Mouse (Mus musculus) CD4-positive, CD25-positive, alpha-beta regulatory T cell (primary cell): ENCODE measurements around the gene Hist1h1a. TPM values are rescaled to one million over a fixed set of nuclear protein-coding genes. Genes with fewer than 3 reads are reported as not detected.

ENCODE experiments used
- polyA plus RNA-seq: library from polyadenylated mRNA; unstranded; fragments of 100-300 nt; shearing (Covaris generic); gene quantifications from one replicate; pipeline ENCODE4 v1.2.1, GENCODE M21; 2017

The Hist1h1a gene
- 1.1 TPM for polyA plus RNA-seq

GRCm38 (mm10) chr13:23763586-23764323 lies at the start of gene Hist1h1a:
Hist1h1a (plus strand) TSS chr13:23763666.

GRCm38 (mm10) chr13:23738677-23739068 lies 24.8 kb upstream of the Hist1h1a start, which contains the start of gene Hist1h1c:
Hist1h1c (plus strand) TSS chr13:23738808.

GRCm38 (mm10) chr13:23745381-23746161 lies 17.9 kb upstream of the Hist1h1a start, which contains the start of gene Hist1h3c:
Hist1h3c (minus strand) TSS chr13:23745602.

GRCm38 (mm10) chr13:23746201-23747080 lies 17.0 kb upstream of the Hist1h1a start, which contains the start of gene Hist1h2bb:
Hist1h2bb (plus strand) TSS chr13:23746734.

GRCm38 (mm10) chr13:23750839-23751477 lies 12.5 kb upstream of the Hist1h1a start, which contains the start of gene Hist1h2ab:
Hist1h2ab (plus strand) TSS chr13:23751126.

GRCm38 (mm10) chr13:23752067-23752741 lies 11.3 kb upstream of the Hist1h1a start, which contains the start of gene Hist1h3b:
Hist1h3b (plus strand) TSS chr13:23752267.

GRCm38 (mm10) chr13:23756790-23757189 lies 6.7 kb upstream of the Hist1h1a start, which contains the start of gene Hist1h4b:
Hist1h4b (plus strand) TSS chr13:23757013.

GRCm38 (mm10) chr13:23760972-23761864 lies 2.2 kb upstream of the Hist1h1a start, which contains the start of gene Hist1h4a:
Hist1h4a (minus strand) TSS chr13:23761230.

GRCm38 (mm10) chr13:23761871-23762821 lies 1.3 kb upstream of the Hist1h1a start, which contains the start of gene Hist1h3a:
Hist1h3a (minus strand) TSS chr13:23762386.

GRCm38 (mm10) chr13:23769613-23770012 lies 6.1 kb downstream of the Hist1h1a start, which contains the start of gene Trim38:
Trim38 (plus strand) TSS chr13:23769913.

GRCm38 (mm10) chr13:23806422-23807052 lies 43.1 kb downstream of the Hist1h1a start, which contains the start of gene Slc17a2:
Slc17a2 (plus strand) TSS chr13:23806993.

Other genes with a start within 250 kb of the Hist1h1a start
- gene Hist1h4h, start 232.6 kb upstream of the Hist1h1a start, polyA plus RNA-seq, result 5.1 TPM
- not detected for gene Hist1h2af, start 229.8 kb upstream of the Hist1h1a start, polyA plus RNA-seq
- gene Hist1h3g, start 228.2 kb upstream of the Hist1h1a start, polyA plus RNA-seq, result 0.53 TPM
- gene Hist1h2bh, start 220.3 kb upstream of the Hist1h1a start, polyA plus RNA-seq, result not detected
- gene Hist1h3f, start 219.6 kb upstream of the Hist1h1a start, polyA plus RNA-seq, result 0.37 TPM
- 0.66 TPM for gene Hist1h4f, start 212.0 kb upstream of the Hist1h1a start, polyA plus RNA-seq
- 0.60 TPM for gene Hist1h1d, start 210.4 kb upstream of the Hist1h1a start, polyA plus RNA-seq
- 2.0 TPM for gene Hist1h3e, start 201.3 kb upstream of the Hist1h1a start, polyA plus RNA-seq
- gene Hist1h2ae, start 192.4 kb upstream of the Hist1h1a start, polyA plus RNA-seq, result 4.5 TPM
- 3.0 TPM for gene Hist1h2bg, start 192.3 kb upstream of the Hist1h1a start, polyA plus RNA-seq
- gene Hist1h2bf, start 189.5 kb upstream of the Hist1h1a start, polyA plus RNA-seq, result 0.68 TPM
- gene Hist1h2ad, start 189.3 kb upstream of the Hist1h1a start, polyA plus RNA-seq, result not detected
- gene Hist1h3d, start 187.9 kb upstream of the Hist1h1a start, polyA plus RNA-seq, result 0.18 TPM
- gene Hist1h4d, start 182.1 kb upstream of the Hist1h1a start, polyA plus RNA-seq, result 17.1 TPM
- gene Hist1h2be, start 142.5 kb upstream of the Hist1h1a start, polyA plus RNA-seq, result 3.0 TPM
- 13.2 TPM for gene Hist1h1e, start 141.1 kb upstream of the Hist1h1a start, polyA plus RNA-seq
- 0.59 TPM for gene Hist1h2ac, start 79.7 kb upstream of the Hist1h1a start, polyA plus RNA-seq
- 10.5 TPM for gene Hist1h2bc, start 79.5 kb upstream of the Hist1h1a start, polyA plus RNA-seq
- not detected for gene Hist1h1t, start 67.9 kb upstream of the Hist1h1a start, polyA plus RNA-seq
- gene Hist1h4c, start 65.2 kb upstream of the Hist1h1a start, polyA plus RNA-seq, result 5.3 TPM
- 0.74 TPM for gene Hfe, start 52.8 kb upstream of the Hist1h1a start, polyA plus RNA-seq
- 23.2 TPM for gene Hist1h1c, start 24.9 kb upstream of the Hist1h1a start, polyA plus RNA-seq
- 0.38 TPM for gene Hist1h3c, start 18.1 kb upstream of the Hist1h1a start, polyA plus RNA-seq
- gene Hist1h2bb, start 16.9 kb upstream of the Hist1h1a start, polyA plus RNA-seq, result not detected
- 1.7 TPM for gene Hist1h2ab, start 12.5 kb upstream of the Hist1h1a start, polyA plus RNA-seq
- gene Hist1h3b, start 11.4 kb upstream of the Hist1h1a start, polyA plus RNA-seq, result not detected
- gene Hist1h4b, start 6.7 kb upstream of the Hist1h1a start, polyA plus RNA-seq, result 14.5 TPM
- not detected for gene Hist1h4a, start 2.4 kb upstream of the Hist1h1a start, polyA plus RNA-seq
- 4.0 TPM for gene Hist1h3a, start 1.3 kb upstream of the Hist1h1a start, polyA plus RNA-seq
- gene Trim38, start 6.2 kb downstream of the Hist1h1a start, polyA plus RNA-seq, result not detected
- gene Slc17a2, start 43.3 kb downstream of the Hist1h1a start, polyA plus RNA-seq, result not detected
- gene Slc17a3, start 75.8 kb downstream of the Hist1h1a start, polyA plus RNA-seq, result not detected
- gene Slc17a1, start 104.1 kb downstream of the Hist1h1a start, polyA plus RNA-seq, result not detected
- gene Slc17a4, start 151.3 kb downstream of the Hist1h1a start, polyA plus RNA-seq, result not detected
- gene Hist1h2ba, start 170.5 kb downstream of the Hist1h1a start, polyA plus RNA-seq, result not detected
- not detected for gene Hist1h2aa, start 170.8 kb downstream of the Hist1h1a start, polyA plus RNA-seq
- not detected for gene Scgn, start 227.5 kb downstream of the Hist1h1a start, polyA plus RNA-seq